Comparison of ENCODE assay signal across 20 mouse cellular contexts in genomic region chr14:29876668-29877067, GRCm38 (mm10).
DNase-seq lines count a peak whose midpoint lies in the region; ATAC-seq and TF ChIP-seq lines count a peak whose summit lies in the region.
"Had no signal": no experiment of that assay in that cellular context is flagged by ENCODE, and none has a peak within 500 bp of the region (broad histone marks: within the 10 kb centered on the region; RNA-seq: fewer than 3 reads in every experiment).

No protein-coding gene starts in this region.

- no peaks in the 10 kb centered on the region for H3K9me3 ChIP-seq in heart, embryonic 10.5 days
- H3K9me3 ChIP-seq in kidney, embryonic 15.5 days (replicated peaks), result no peaks in the 10 kb centered on the region
- H3K9me3 ChIP-seq in kidney, embryonic 14.5 days (ENCODE audit: control insufficient read depth, low read length), result no peaks in the 10 kb centered on the region
- no peaks in the 10 kb centered on the region for H3K9me3 ChIP-seq in kidney, embryonic 16.5 days (ENCODE audit: low read length)
- H3K9me3 ChIP-seq in forebrain, embryonic 12.5 days, result no peaks in the 10 kb centered on the region
- H3K9me3 ChIP-seq: embryonic facial prominence, embryonic 13.5 days; forebrain, embryonic 13.5 days; hindbrain, embryonic 15.5 days had no signal

- H3K27ac ChIP-seq in heart, embryonic 10.5 days, result no peak overlapping the region
- H3K27ac ChIP-seq in kidney, embryonic 15.5 days, result no peak overlapping the region
- no peak overlapping the region for H3K27ac ChIP-seq in kidney, embryonic 14.5 days (ENCODE audit: low read depth, low read length)
- no peak overlapping the region for H3K27ac ChIP-seq in kidney, embryonic 16.5 days (ENCODE audit: low read length)
- no peak overlapping the region for H3K27ac ChIP-seq in forebrain, embryonic 12.5 days
- H3K27ac ChIP-seq in layer of hippocampus, adult 2 months, result no peak overlapping the region
- H3K27ac ChIP-seq: forebrain, embryonic 13.5 days; gastrocnemius, adult 2 months; heart, adult 2 months; hindbrain, embryonic 15.5 days had no signal

- H3K4me3 ChIP-seq in heart, embryonic 10.5 days, result no peak overlapping the region
- H3K4me3 ChIP-seq in kidney, embryonic 15.5 days (replicated peaks), result no peak overlapping the region
- no peak overlapping the region for H3K4me3 ChIP-seq in kidney, embryonic 14.5 days (ENCODE audit: low read length)
- H3K4me3 ChIP-seq in kidney, embryonic 16.5 days (ENCODE audit: low read length), result no peak overlapping the region
- H3K4me3 ChIP-seq in forebrain, embryonic 12.5 days (replicated peaks), result no peak overlapping the region
- no peak overlapping the region for H3K4me3 ChIP-seq in layer of hippocampus, adult 2 months
- H3K4me3 ChIP-seq: embryonic facial prominence, embryonic 13.5 days; forebrain, embryonic 13.5 days; gastrocnemius, adult 2 months; heart, adult 2 months; heart, embryonic 12.5 days; hindbrain, embryonic 15.5 days had no signal

- TF ChIP-seq CTCF in layer of hippocampus, adult 2 months (conservative IDR thresholded peaks at IDR 0.05), result no peak

- H3K36me3 ChIP-seq in heart, embryonic 10.5 days, result no peaks in the 10 kb centered on the region
- no peaks in the 10 kb centered on the region for H3K36me3 ChIP-seq in kidney, embryonic 15.5 days
- H3K36me3 ChIP-seq in kidney, embryonic 14.5 days (ENCODE audit: control insufficient read depth, insufficient read depth, low read length), result no peaks in the 10 kb centered on the region
- no peaks in the 10 kb centered on the region for H3K36me3 ChIP-seq in kidney, embryonic 16.5 days (ENCODE audit: insufficient read depth, low read length)
- no peaks in the 10 kb centered on the region for H3K36me3 ChIP-seq in forebrain, embryonic 12.5 days (replicated peaks)
- H3K36me3 ChIP-seq: embryonic facial prominence, embryonic 13.5 days; heart, embryonic 12.5 days; hindbrain, embryonic 15.5 days had no signal

- no peaks in the 10 kb centered on the region for H3K27me3 ChIP-seq in heart, embryonic 10.5 days (ENCODE audit: insufficient read depth, poor library complexity, severe bottlenecking)
- no peaks in the 10 kb centered on the region for H3K27me3 ChIP-seq in kidney, embryonic 15.5 days
- no peaks in the 10 kb centered on the region for H3K27me3 ChIP-seq in kidney, embryonic 14.5 days (ENCODE audit: control insufficient read depth, insufficient read depth, low read length)
- no peaks in the 10 kb centered on the region; the same call in 1 of the 2 replicates for H3K27me3 ChIP-seq in kidney, embryonic 16.5 days (ENCODE audit: insufficient read depth, low read length)
- no peaks in the 10 kb centered on the region for H3K27me3 ChIP-seq in forebrain, embryonic 12.5 days
- H3K27me3 ChIP-seq: embryonic facial prominence, embryonic 13.5 days; forebrain, embryonic 13.5 days; heart, embryonic 12.5 days; hindbrain, embryonic 15.5 days had no signal

- 0 out of 2 replicates have a peak, but pooled peaks have one; percentile 15 for ATAC-seq in kidney, embryonic 15.5 days (replicated peaks; ENCODE audit: low FRiP score)
- ATAC-seq in kidney, embryonic 14.5 days (ENCODE audit: low FRiP score, low TSS enrichment), result no peak
- ATAC-seq in kidney, embryonic 16.5 days (ENCODE audit: low FRiP score, low TSS enrichment), result peak; percentile 73
- no peak for ATAC-seq in forebrain, embryonic 12.5 days (ENCODE audit: low FRiP score)
- ATAC-seq: forebrain, embryonic 13.5 days; forebrain, postnatal 0 days had no signal

- intact Hi-C loops in heart, postnatal 36 days (cut with DNase I), result no loop called here

- H3K4me1 ChIP-seq in heart, embryonic 10.5 days, result no peaks in the 10 kb centered on the region
- 0 out of 2 replicates have a peak, but pooled peaks cover 11% of the 10 kb centered on the region for H3K4me1 ChIP-seq in kidney, embryonic 15.5 days
- H3K4me1 ChIP-seq in kidney, embryonic 14.5 days (ENCODE audit: control insufficient read depth, insufficient read depth, low read length), result no peaks in the 10 kb centered on the region
- H3K4me1 ChIP-seq in kidney, embryonic 16.5 days (ENCODE audit: insufficient read depth, low read length), result 0 out of 2 replicates have a peak, but pooled peaks cover 5% of the 10 kb centered on the region
- no peaks in the 10 kb centered on the region for H3K4me1 ChIP-seq in forebrain, embryonic 12.5 days
- H3K4me1 ChIP-seq: forebrain, embryonic 13.5 days; heart, embryonic 12.5 days; hindbrain, embryonic 15.5 days had no signal

- no peak overlapping the region for H3K9ac ChIP-seq in kidney, embryonic 15.5 days
- H3K9ac ChIP-seq in kidney, embryonic 14.5 days (ENCODE audit: low read depth, low read length), result no peak overlapping the region
- no peak overlapping the region for H3K9ac ChIP-seq in kidney, embryonic 16.5 days (replicated peaks; ENCODE audit: low read length)
- H3K9ac ChIP-seq in forebrain, embryonic 12.5 days, result no peak overlapping the region
- H3K9ac ChIP-seq: embryonic facial prominence, embryonic 13.5 days; forebrain, embryonic 13.5 days; forebrain, postnatal 0 days; heart, embryonic 12.5 days; hindbrain, embryonic 15.5 days had no signal

- 70% methylated on average over 4 of the region's 4 CpGs for WGBS in heart, embryonic 10.5 days
- WGBS in kidney, embryonic 15.5 days, result 61% methylated on average over 4 of the region's 4 CpGs
- 64% methylated on average over 4 of the region's 4 CpGs for WGBS in kidney, embryonic 14.5 days
- WGBS in kidney, embryonic 16.5 days, result 71% methylated on average over 4 of the region's 4 CpGs
- WGBS in forebrain, embryonic 12.5 days, result 89% methylated on average over 4 of the region's 4 CpGs

- DNase-seq in heart, embryonic 10.5 days (ENCODE audit: low spot score), result peak; percentile 52
- DNase-seq in heart, postnatal 36 days, result no peak
- DNase-seq in kidney, postnatal 36 days, result peak; percentile 28 to 46
- DNase-seq in layer of hippocampus, adult 2 months (ENCODE audit: low spot score in 2 of 2), result no peak
- DNase-seq: adrenal gland, adult 2 months; adrenal gland, postnatal 25 days; cerebellum, adult 2 months; cerebellum, postnatal 14 days; forebrain, postnatal 0 days; gastrocnemius, adult 2 months; gastrocnemius, postnatal 25 days; heart, adult 2 months had no signal

- no peak overlapping the region for H3K4me2 ChIP-seq in kidney, embryonic 15.5 days
- H3K4me2 ChIP-seq in kidney, embryonic 14.5 days (replicated peaks; ENCODE audit: low read depth, low read length), result no peak overlapping the region
- H3K4me2 ChIP-seq in kidney, embryonic 16.5 days (replicated peaks; ENCODE audit: low read depth, low read length), result no peak overlapping the region
- H3K4me2 ChIP-seq in forebrain, embryonic 12.5 days, result no peak overlapping the region
- H3K4me2 ChIP-seq: embryonic facial prominence, embryonic 13.5 days; forebrain, embryonic 13.5 days; heart, embryonic 12.5 days; hindbrain, embryonic 15.5 days had no signal

Comparison
In these comparisons a context has a peak if more than half of its experiments do, and no peak if none do; other contexts are left out.
1. DNase-seq: peak in heart, embryonic 10.5 days (single experiment) and kidney, postnatal 36 days (2 of 2); none in heart, postnatal 36 days (0 of 2) and layer of hippocampus, adult 2 months (0 of 2).
2. ATAC-seq: peak in kidney, embryonic 15.5 days (single experiment) and kidney, embryonic 16.5 days (single experiment); none in kidney, embryonic 14.5 days (single experiment) and forebrain, embryonic 12.5 days (single experiment).